Mouse (Mus musculus): ENCODE measurements around the gene A730071L15Rik. TPM values are rescaled to one million over a fixed set of nuclear protein-coding genes. Genes with fewer than 3 reads are reported as not detected.

The A730071L15Rik gene
- total RNA-seq (2021), result under 1 TPM; 0.15 to 0.20 TPM
- long read RNA-seq, experiment 1, result 0 reads
- long read RNA-seq, experiment 2, result 0 reads

GRCm38 (mm10) chr11:6199410-6200086 is at the start of gene A730071L15Rik:
TSS of gene A730071L15Rik (plus strand) at chr11:6200029.
- intact Hi-C loops (cut with DNase I), result loop anchor here (5.0 kb wide), 1 partner anchor 63 kb away; no protein-coding TSS in a partner anchor
- peak in 1 of 2 experiments; percentile 7 for DNase-seq

GRCm38 (mm10) chr11:6152864-6153263 is 47.0 kb upstream of the A730071L15Rik start:
- no peak for DNase-seq
- intact Hi-C loops (cut with DNase I), result no loop called here

GRCm38 (mm10) chr11:6154211-6154701 is 45.6 kb upstream of the A730071L15Rik start:
- intact Hi-C loops (cut with DNase I), result no loop called here
- DNase-seq, result no peak

- intact Hi-C loops (cut with DNase I), result no loop called here
- peak in 1 of 2 experiments; percentile 17 for DNase-seq
Measured at GRCm38 (mm10) chr11:6156651-6157050, 43.2 kb upstream of the A730071L15Rik start.

GRCm38 (mm10) chr11:6157119-6157518 is 42.7 kb upstream of the A730071L15Rik start:
- intact Hi-C loops (cut with DNase I), result no loop called here
- no peak for DNase-seq

- intact Hi-C loops (cut with DNase I), result no loop called here
- no peak for DNase-seq
Measured at GRCm38 (mm10) chr11:6158515-6158914, 41.3 kb upstream of the A730071L15Rik start.

GRCm38 (mm10) chr11:6159704-6160275 is 40.0 kb upstream of the A730071L15Rik start:
- intact Hi-C loops (cut with DNase I), result loop anchor here (10.0 kb wide), 1 partner anchor 1685 kb away; no protein-coding TSS in a partner anchor
- DNase-seq, result no peak

GRCm38 (mm10) chr11:6160663-6161271 is 39.1 kb upstream of the A730071L15Rik start:
- DNase-seq, result no peak
- intact Hi-C loops (cut with DNase I), result loop anchor here (10.0 kb wide), 1 partner anchor 1686 kb away; no protein-coding TSS in a partner anchor

- intact Hi-C loops (cut with DNase I), result loop anchor here (10.0 kb wide), 1 partner anchor 1687 kb away; no protein-coding TSS in a partner anchor
- no peak for DNase-seq
Measured at GRCm38 (mm10) chr11:6161549-6161948, 38.3 kb upstream of the A730071L15Rik start.

GRCm38 (mm10) chr11:6163062-6163461 is 36.8 kb upstream of the A730071L15Rik start:
- DNase-seq, result no peak
- intact Hi-C loops (cut with DNase I), result loop anchor here (10.0 kb wide), 1 partner anchor 1688 kb away; no protein-coding TSS in a partner anchor

GRCm38 (mm10) chr11:6163706-6164105 is 36.1 kb upstream of the A730071L15Rik start:
- intact Hi-C loops (cut with DNase I), result loop anchor here (10.0 kb wide), 1 partner anchor 1689 kb away; no protein-coding TSS in a partner anchor
- no peak for DNase-seq

- intact Hi-C loops (cut with DNase I), result loop anchor here (10.0 kb wide), 1 partner anchor 1690 kb away; no protein-coding TSS in a partner anchor
- DNase-seq, result no peak
Measured at GRCm38 (mm10) chr11:6164781-6165180, 35.0 kb upstream of the A730071L15Rik start.

GRCm38 (mm10) chr11:6165391-6166081 is 34.3 kb upstream of the A730071L15Rik start:
- intact Hi-C loops (cut with DNase I), result loop anchor here (10.0 kb wide), 1 partner anchor 1691 kb away; no protein-coding TSS in a partner anchor
- no peak for DNase-seq

GRCm38 (mm10) chr11:6166351-6166750 is 33.5 kb upstream of the A730071L15Rik start:
- intact Hi-C loops (cut with DNase I), result loop anchor here (10.0 kb wide), 1 partner anchor 1692 kb away; no protein-coding TSS in a partner anchor
- no peak for DNase-seq

- no peak for DNase-seq
- intact Hi-C loops (cut with DNase I), result loop anchor here (10.0 kb wide), 1 partner anchor 1694 kb away; no protein-coding TSS in a partner anchor
Measured at GRCm38 (mm10) chr11:6169041-6169663, 30.7 kb upstream of the A730071L15Rik start.

- no peak for DNase-seq
- intact Hi-C loops (cut with DNase I), result no loop called here
Measured at GRCm38 (mm10) chr11:6174719-6175118, 25.1 kb upstream of the A730071L15Rik start.

- intact Hi-C loops (cut with DNase I), result no loop called here
- DNase-seq, result no peak
Measured at GRCm38 (mm10) chr11:6175506-6175905, 24.3 kb upstream of the A730071L15Rik start.

- intact Hi-C loops (cut with DNase I), result no loop called here
- no peak for DNase-seq
Measured at GRCm38 (mm10) chr11:6177781-6178420, 21.9 kb upstream of the A730071L15Rik start.

GRCm38 (mm10) chr11:6178673-6179166 is 21.1 kb upstream of the A730071L15Rik start:
- DNase-seq, result no peak
- intact Hi-C loops (cut with DNase I), result no loop called here

Measured in gastrocnemius, postnatal 36 days (tissue).